Mouse (Mus musculus) adipose tissue, adult 10 weeks (tissue): Measurements from ENCODE around the gene Kbtbd13. TPM values are rescaled to one million over a fixed set of nuclear protein-coding genes. Genes with fewer than 3 reads are reported as not detected.

ENCODE experiments used
- polyA plus RNA-seq: library from polyadenylated mRNA; stranded (reverse); fragments of 350-450 nt; fragmentation: Illumina TruSeq; extraction: RNeasy Lipid Tissue Mini Kit (QIAGEN cat#74804); gene quantifications from one replicate; pipeline ENCODE4 v1.2.3, GENCODE M21; 2014; ENCODE audit warnings: low read depth, low replicate concordance

Gene Kbtbd13
- 0.61 TPM for polyA plus RNA-seq

GRCm38 (mm10) chr9:65391613-65391964 is at the start of gene Kbtbd13:
Gene Kbtbd13, minus strand, starts transcription at chr9:65391652.

GRCm38 (mm10) chr9:65435671-65436301 is 44.3 kb upstream of the Kbtbd13 start, which contains the start of gene Mtfmt:
Gene Mtfmt, plus strand, starts transcription at chr9:65435782.

GRCm38 (mm10) chr9:65422760-65423501 is 31.5 kb upstream of the Kbtbd13 start, which contains the start of gene Slc51b:
Gene Slc51b, minus strand, starts transcription at chr9:65422955.

GRCm38 (mm10) chr9:65398279-65398678 is 6.8 kb upstream of the Kbtbd13 start, which contains the start of gene Rasl12:
Gene Rasl12, plus strand, starts transcription at chr9:65398506.

GRCm38 (mm10) chr9:65360641-65361448 is 30.6 kb downstream of the Kbtbd13 start, which contains the start of gene Ubap1l:
Gene Ubap1l, plus strand, starts transcription at chr9:65361041.

GRCm38 (mm10) chr9:65345854-65346475 is 45.5 kb downstream of the Kbtbd13 start, which contains the start of gene Pdcd7:
Gene Pdcd7, plus strand, starts transcription at chr9:65346104.

Other genes starting within 250 kb of the Kbtbd13 start
- gene Parp16, start 196.3 kb downstream of the Kbtbd13 start, polyA plus RNA-seq, result 17.0 TPM
- 44.2 TPM for gene Cilp, start 126.5 kb downstream of the Kbtbd13 start, polyA plus RNA-seq
- 40.4 TPM for gene Clpx, start 97.4 kb downstream of the Kbtbd13 start, polyA plus RNA-seq
- gene Pdcd7, start 45.5 kb downstream of the Kbtbd13 start, polyA plus RNA-seq, result 11.8 TPM
- not detected for gene Ubap1l, start 30.6 kb downstream of the Kbtbd13 start, polyA plus RNA-seq
- 20.7 TPM for gene Rasl12, start 6.9 kb upstream of the Kbtbd13 start, polyA plus RNA-seq
- gene Slc51b, start 31.3 kb upstream of the Kbtbd13 start, polyA plus RNA-seq, result not detected
- gene Mtfmt, start 44.1 kb upstream of the Kbtbd13 start, polyA plus RNA-seq, result 14.9 TPM
- 75.8 TPM for gene Spg21, start 69.3 kb upstream of the Kbtbd13 start, polyA plus RNA-seq
- gene Ankdd1a, start 128.5 kb upstream of the Kbtbd13 start, polyA plus RNA-seq, result not detected
- gene Plekho2, start 188.4 kb upstream of the Kbtbd13 start, polyA plus RNA-seq, result 20.2 TPM
- 0.20 TPM for gene Pif1, start 195.5 kb upstream of the Kbtbd13 start, polyA plus RNA-seq
- gene Rbpms2, start 238.0 kb upstream of the Kbtbd13 start, polyA plus RNA-seq, result 14.7 TPM